Mouse (Mus musculus): ENCODE results near the gene 1700001K19Rik. TPM values are rescaled to one million over a fixed set of nuclear protein-coding genes. Genes with fewer than 3 reads are reported as not detected.
A peak's percentile ranks its signal among the peaks of the same experiment; 100 is the strongest.

Gene 1700001K19Rik
- total RNA-seq (2012; rRNA removed) (not detected in 2 replicates), polyA plus RNA-seq (2012; ENCODE audit: insufficient read depth in 1 of 2, insufficient read length in 2 of 2, low read depth in 1 of 2, low replicate concordance in 2 of 2, missing spikeins in 1 of 2) (under 1 TPM in 1 of 2 experiments, not detected in 1; 0.29 TPM)

GRCm38 (mm10) chr12:110682561-110683299 lies at the start of gene 1700001K19Rik:
TSS of gene 1700001K19Rik (minus strand) at chr12:110682619.
- H3K9me3 ChIP-seq (replicated peaks; ENCODE audit: insufficient read depth, low read length): no peaks in the 10 kb centered on the region
- H3K36me3 ChIP-seq (ENCODE audit: control insufficient read depth in 1 of 2, insufficient read depth in 2 of 2, low read length in 2 of 2): peaks cover 0 to 2% of the 10 kb centered on the region in 2 experiments; a peak in 1 of 4 replicates
- no peaks in the 10 kb centered on the region for H3K79me2 ChIP-seq (ENCODE audit: control insufficient read depth, insufficient read depth, low read length, poor library complexity)
- H3K27me3 ChIP-seq (ENCODE audit: control insufficient read depth in 1 of 2, insufficient read depth in 2 of 2, low read length in 2 of 2): no peaks in the 10 kb centered on the region
- H3K9ac ChIP-seq (ENCODE audit: control insufficient read depth, low read depth, low read length, poor library complexity, severe bottlenecking): no peak within 1 kb of the TSS
- H3K4me1 ChIP-seq (ENCODE audit: control insufficient read depth in 1 of 2, insufficient read depth in 2 of 2, low read length in 2 of 2): no peaks in the 10 kb centered on the region
- H3K4me3 ChIP-seq (ENCODE audit: control insufficient read depth in 1 of 2, insufficient read depth in 1 of 2, low read depth in 2 of 2, low read length in 2 of 2): no peak within 1 kb of the TSS
- no peak for DNase-seq (ENCODE audit: low read depth, low spot score)
- TF ChIP-seq HCFC1 (IDR thresholded peaks at IDR 0.05; ENCODE audit: low read depth, low read length) (no peak), NELFE (IDR thresholded peaks at IDR 0.05; ENCODE audit: low read depth, low read length) (no peak), ZMIZ1 (IDR thresholded peaks at IDR 0.05; ENCODE audit: low read depth, low read length) (no peak), TCF12 (IDR thresholded peaks at IDR 0.05; ENCODE audit: low read depth, low read length) (no peak), MXI1 (IDR thresholded peaks at IDR 0.05; ENCODE audit: low read depth, low read length) (no peak), KAT2A (conservative IDR thresholded peaks at IDR 0.05; ENCODE audit: low read depth, low read length) (no peak), CTCF (IDR thresholded peaks at IDR 0.05 in 2 of 3, conservative IDR thresholded peaks at IDR 0.05 in 1 of 3; ENCODE audit: control insufficient read depth in 1 of 3, insufficient read depth in 1 of 3, low read depth in 2 of 3, low read length in 3 of 3, poor library complexity in 1 of 3, severe bottlenecking in 1 of 3) (no peak), BHLHE40 (IDR thresholded peaks at IDR 0.05; ENCODE audit: borderline replicate concordance, low read depth, low read length) (no peak)
- H3K27ac ChIP-seq (ENCODE audit: control insufficient read depth, low read depth, low read length): no peak within 1 kb of the TSS

GRCm38 (mm10) chr12:110726428-110726827 lies 44.0 kb upstream of the 1700001K19Rik start:
- H3K9me3 ChIP-seq (replicated peaks; ENCODE audit: insufficient read depth, low read length): no peaks in the 10 kb centered on the region
- H3K9ac ChIP-seq (ENCODE audit: control insufficient read depth, low read depth, low read length, poor library complexity, severe bottlenecking): no peak overlapping the region
- DNase-seq (ENCODE audit: low read depth, low spot score): peak; percentile 56
- H3K4me3 ChIP-seq (ENCODE audit: control insufficient read depth in 1 of 2, insufficient read depth in 1 of 2, low read depth in 2 of 2, low read length in 2 of 2): no peak overlapping the region
- no peaks in the 10 kb centered on the region for H3K79me2 ChIP-seq (ENCODE audit: control insufficient read depth, insufficient read depth, low read length, poor library complexity)
- TF ChIP-seq CTCF (IDR thresholded peaks at IDR 0.05 in 2 of 3, conservative IDR thresholded peaks at IDR 0.05 in 1 of 3; ENCODE audit: control insufficient read depth in 1 of 3, insufficient read depth in 1 of 3, low read depth in 2 of 3, low read length in 3 of 3, poor library complexity in 1 of 3, severe bottlenecking in 1 of 3) (peak; percentile 5 to 41 (median 26); a peak in 3 of 6 replicates), NRF1 (IDR thresholded peaks at IDR 0.05; ENCODE audit: insufficient read depth, low read depth, low read length, poor library complexity, severe bottlenecking) (no peak), GATA1 (IDR thresholded peaks at IDR 0.05; ENCODE audit: low read depth, low read length) (no peak), SMC3 (IDR thresholded peaks at IDR 0.05; ENCODE audit: low read depth, low read length) (peak; percentile 40; the same call in 1 of the 2 replicates), MXI1 (IDR thresholded peaks at IDR 0.05; ENCODE audit: low read depth, low read length) (no peak), ZC3H11A (IDR thresholded peaks at IDR 0.05; ENCODE audit: low read depth, low read length) (peak; percentile 19; the same call in 1 of the 2 replicates), RAD21 (IDR thresholded peaks at IDR 0.05; ENCODE audit: low read depth, low read length) (peak; percentile 41), MYC (IDR thresholded peaks at IDR 0.05; ENCODE audit: low read depth, low read length) (0 out of 2 replicates have a peak, but pooled peaks have one; percentile 35)
- H3K4me1 ChIP-seq (ENCODE audit: control insufficient read depth in 1 of 2, insufficient read depth in 2 of 2, low read length in 2 of 2): peaks cover 0 to 5% of the 10 kb centered on the region in 2 experiments; a peak in 1 of 4 replicates
- H3K27me3 ChIP-seq (ENCODE audit: control insufficient read depth in 1 of 2, insufficient read depth in 2 of 2, low read length in 2 of 2): peaks cover 5 to 6% of the 10 kb centered on the region in 2 experiments
- H3K36me3 ChIP-seq (ENCODE audit: control insufficient read depth in 1 of 2, insufficient read depth in 2 of 2, low read length in 2 of 2): no peaks in the 10 kb centered on the region
- no peak overlapping the region for H3K27ac ChIP-seq (ENCODE audit: control insufficient read depth, low read depth, low read length)
